Mouse (Mus musculus): Measurements from ENCODE around the gene Gabrb2. TPM values are rescaled to one million over a fixed set of nuclear protein-coding genes. Genes with fewer than 3 reads are reported as not detected.

Gabrb2 gene
- total RNA-seq (2021) = under 1 TPM; 0.43 to 0.57 TPM
- long read RNA-seq, experiment 1 = 0 reads
- long read RNA-seq, experiment 2 = 0 reads

DNA sequence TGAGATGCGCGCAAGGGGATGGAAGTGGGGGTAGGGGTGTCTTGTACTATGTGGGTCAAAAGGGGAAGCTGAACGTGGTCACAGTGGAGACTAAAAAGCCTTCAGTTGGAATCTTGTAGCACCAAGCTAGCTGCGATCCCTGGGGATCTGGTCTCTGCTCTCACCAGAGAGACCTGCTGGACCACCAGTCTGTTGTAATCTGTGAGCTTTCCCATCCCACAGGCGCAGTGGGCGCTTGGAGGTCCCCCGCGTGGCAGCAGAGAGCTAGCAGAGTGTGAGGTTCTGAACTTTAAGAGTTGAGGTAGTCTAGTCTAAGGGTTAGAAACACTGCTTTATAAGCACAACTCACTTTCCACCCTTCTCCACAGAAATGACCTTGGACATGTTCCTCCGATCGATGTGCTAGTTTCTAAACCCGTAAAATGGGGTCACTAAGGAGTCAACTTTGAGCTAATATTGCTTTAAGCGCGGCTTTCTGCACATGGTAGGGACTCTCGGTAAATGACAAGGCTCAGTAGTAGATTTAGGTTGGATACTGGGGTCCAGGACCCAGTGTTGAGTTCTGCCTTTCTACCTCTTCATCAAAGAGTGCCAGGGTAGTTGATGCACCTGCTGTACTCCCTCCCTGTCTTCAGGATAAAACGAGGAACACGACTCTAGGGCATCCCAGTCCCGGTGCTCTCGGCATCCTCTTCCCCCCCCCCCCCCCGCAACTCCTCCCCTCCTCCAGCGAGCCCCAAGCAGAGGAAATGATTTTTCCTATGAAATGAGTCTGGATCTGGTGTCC is at the start of gene Gabrb2:
Gene Gabrb2 (plus strand): TSS at position 762 of the 787 bp plus-strand sequence.
- no peak for DNase-seq (ENCODE audit: low spot score)

DNA sequence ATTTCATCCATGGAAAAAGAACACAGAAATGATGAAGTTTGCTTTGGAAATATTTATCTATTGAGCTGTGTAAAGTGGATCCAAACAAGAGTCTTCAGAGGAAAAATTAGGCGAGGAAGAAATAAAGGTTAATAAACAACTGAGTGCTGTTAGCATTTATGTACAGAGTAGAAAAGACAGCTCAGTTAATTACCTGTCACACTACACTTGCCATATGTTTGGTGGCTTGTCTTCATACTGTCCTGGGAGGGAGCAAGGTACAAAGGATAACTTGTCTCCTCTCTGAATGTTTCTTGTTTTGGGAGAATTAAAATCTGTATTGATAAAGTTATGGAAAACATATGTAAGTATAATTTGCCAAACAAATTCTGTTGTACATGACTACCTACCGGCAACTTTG is 40.6 kb upstream of the Gabrb2 start:
- DNase-seq (ENCODE audit: low spot score) = no peak

DNA sequence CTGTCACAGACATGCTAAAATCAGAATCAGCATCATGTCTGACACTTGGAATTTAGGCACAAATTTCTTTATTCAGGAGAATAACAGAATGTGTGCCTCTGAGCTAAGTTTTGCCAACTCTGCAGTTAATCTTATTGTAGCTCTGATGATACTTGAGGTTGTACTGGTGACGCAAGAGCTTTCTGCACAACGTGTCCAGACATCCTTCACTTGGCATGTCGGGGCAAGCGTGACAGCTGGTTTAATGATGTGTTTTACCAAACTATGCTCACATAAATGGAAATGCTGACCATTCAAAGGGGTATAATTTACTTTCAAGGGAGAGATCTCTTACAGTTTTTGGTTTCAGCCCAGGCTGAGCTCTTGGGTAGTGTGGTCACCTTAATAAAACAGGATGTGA is 33.1 kb upstream of the Gabrb2 start:
- DNase-seq (ENCODE audit: low spot score) = no peak

DNA sequence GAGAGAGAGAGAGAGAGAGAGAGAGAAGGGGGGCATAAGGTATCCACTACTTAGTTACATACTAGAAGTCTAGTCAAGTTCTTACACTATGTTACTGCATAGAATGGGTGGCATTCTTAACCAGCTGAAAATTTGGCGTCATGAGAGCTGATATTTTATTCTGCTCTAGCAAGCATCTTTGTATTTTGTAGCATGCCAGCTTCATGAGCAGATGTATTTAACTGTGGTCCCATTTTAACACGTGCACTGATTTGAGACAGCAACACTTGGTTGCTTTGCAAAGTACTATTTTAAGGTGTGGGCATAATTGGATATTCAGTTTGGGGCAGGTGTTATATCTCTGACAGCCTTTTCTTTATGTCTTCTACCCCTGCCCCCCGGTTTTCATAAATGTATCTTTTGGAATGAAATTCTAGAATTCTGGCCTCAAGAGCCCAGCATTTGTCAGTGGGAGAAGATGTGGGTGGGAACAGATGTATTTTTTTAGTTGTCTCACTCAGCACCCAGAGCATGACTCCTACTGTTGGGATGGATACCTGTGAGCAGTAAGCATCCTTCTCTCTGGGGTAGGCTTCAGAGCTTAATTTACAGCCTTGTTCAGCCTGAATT is 28.8 kb upstream of the Gabrb2 start:
- no peak for DNase-seq (ENCODE audit: low spot score)

DNA sequence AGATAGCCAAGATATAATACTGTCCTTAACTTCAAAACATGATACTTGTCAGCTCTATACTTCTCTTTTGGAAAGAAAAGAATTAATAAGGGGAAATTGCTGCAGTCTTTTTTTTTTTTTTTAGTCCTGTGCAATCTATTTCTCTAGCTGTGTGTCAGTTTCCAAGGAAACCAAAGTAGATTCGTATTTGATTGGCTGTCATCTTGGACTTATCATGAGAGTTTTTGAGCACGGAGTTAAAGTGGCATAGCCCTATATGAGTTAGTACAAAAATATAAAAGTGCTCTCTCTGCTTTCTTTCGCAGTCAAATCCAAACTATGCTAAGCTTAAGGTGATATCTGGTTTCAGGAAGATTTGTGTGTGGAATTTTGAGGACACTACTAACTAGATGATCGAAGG is 26.1 kb upstream of the Gabrb2 start:
- DNase-seq (ENCODE audit: low spot score) = no peak

DNA sequence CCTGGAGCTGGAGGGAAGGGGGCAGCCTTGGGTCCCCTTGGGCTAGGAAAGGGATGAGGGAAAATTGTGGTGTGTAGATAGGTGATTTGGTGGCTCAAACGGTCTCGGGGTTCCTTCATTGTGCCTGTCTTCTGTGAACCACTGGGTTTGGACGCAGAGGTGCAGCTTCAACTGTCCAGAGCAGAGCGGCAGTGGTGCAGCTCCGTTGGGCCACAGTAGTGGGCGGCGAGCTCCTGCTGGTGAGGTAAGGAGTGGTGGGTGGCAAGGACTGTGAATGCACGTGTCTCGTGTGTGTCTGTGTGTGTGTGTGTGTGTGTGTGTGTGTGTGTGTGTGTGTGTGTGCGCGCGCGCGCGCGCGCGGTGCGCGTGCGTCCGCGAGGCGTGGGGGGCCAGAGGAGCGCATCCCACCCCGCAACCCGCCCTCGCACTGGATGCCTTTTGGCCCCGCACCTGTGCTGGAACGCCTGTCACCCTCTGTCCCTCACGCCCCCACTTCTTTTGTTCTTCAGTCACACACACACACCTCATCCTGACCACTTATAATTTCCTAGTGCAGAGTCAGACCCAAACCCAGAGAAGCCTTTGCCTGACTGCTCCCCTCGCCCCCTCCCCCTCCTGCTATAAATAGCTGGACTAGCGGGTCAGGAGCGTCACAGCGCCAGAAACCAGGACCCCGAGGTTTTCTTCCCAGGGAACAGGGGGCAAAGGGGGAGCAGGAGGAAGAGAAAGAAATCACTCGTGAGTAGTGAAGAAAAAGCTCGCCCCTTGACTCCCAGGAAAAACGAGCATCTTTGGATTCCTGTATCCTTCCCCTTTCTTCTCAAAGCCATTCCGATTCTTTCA is 455 bp downstream of the Gabrb2 start:
- no peak for DNase-seq (ENCODE audit: low spot score)

DNA sequence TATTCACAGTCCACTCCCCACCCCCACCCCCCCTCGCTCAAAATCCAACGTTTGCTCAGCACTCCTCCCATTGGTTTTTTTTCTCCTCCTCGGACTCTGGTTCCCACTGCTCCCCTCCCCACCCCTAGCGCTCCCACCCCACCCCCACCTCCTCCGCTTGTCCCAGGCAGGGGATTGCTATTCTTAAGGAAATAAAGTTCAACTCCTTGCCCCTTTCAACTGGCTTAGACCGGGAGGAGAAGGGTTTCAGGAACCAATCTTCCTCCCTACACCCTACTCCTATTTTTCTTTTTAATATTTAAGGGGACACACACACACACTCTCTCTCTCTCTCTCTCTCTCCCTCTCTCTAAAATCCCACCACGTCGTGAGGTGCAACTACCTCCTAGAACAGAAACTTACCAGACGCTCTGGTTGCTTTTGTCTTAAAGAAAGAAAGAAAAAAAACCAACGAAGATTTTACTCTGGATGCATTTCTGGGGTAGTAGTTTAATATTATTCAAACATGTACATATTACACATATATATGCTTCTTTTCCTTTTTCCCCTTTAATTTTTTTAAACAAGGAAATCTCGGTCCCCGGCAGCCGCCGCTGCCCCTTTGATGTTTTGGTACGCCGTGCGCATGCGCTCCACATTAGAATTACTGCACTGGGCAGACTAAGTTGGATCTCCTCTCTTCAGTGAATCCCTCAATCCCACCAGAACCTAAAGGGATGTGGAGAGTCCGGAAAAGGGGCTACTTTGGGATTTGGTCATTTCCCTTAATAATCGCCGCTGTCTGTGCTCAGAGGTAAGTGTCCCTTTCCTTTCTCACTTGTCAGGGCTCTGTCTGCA is 1.3 kb downstream of the Gabrb2 start:
- no peak for DNase-seq (ENCODE audit: low spot score)

DNA sequence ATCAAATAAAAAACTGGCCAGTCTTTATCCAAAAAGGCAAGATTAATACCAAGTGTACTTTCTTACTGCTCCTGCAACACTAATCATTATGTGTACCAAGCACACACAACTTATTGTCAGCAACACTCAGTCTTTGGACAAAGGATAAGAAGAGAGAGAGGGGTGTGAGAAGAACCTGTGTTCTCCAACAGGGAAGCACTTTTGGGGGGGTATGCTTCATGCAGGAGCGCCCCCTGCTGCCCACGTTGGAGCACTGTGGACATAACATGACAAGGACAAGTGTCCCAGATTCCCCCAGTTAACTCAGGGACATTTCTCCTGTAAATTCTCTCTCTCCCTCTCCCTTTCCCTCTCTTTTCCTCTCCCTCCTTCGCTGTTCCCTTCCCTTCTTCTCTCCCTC is 3.7 kb downstream of the Gabrb2 start:
- DNase-seq (ENCODE audit: low spot score) = no peak

DNA sequence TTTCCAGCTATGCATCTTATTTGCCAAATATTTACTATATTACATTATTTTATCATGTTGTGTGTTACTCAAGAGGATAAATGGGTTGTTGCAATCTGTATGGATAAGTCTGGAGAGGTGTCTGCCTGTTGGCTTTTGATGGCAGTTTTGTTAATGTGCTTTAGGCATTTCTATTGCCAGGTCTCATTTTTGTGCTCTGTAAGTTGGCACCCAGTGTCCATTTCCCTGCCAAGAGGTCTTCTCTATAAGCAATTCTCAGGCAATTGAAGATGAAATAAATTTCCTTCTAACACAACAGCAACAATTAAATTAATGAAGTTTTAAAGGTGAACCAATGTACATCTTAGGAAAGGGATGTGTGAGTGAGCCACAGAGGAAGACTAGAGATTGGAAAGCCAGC is 11.9 kb downstream of the Gabrb2 start:
- DNase-seq (ENCODE audit: low spot score) = no peak

DNA sequence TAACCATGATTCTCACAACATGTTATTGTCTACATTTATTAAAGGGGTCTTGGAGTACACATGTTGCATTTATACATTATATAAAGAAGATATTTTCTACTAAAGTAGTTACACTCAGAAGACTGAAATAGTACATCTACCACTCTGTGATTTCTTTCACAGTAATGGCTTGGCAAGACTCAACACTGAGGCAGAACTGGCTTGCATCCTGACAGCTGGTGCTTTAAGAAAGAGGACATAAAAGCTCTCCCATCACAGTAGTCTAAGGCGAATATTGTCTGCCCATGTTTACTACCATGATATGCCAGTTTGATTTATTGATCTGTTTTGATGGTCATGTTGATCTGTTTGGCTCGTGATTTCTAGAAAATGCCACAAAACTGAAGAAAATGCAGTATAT is 19.4 kb downstream of the Gabrb2 start:
- DNase-seq (ENCODE audit: low spot score) = no peak

DNA sequence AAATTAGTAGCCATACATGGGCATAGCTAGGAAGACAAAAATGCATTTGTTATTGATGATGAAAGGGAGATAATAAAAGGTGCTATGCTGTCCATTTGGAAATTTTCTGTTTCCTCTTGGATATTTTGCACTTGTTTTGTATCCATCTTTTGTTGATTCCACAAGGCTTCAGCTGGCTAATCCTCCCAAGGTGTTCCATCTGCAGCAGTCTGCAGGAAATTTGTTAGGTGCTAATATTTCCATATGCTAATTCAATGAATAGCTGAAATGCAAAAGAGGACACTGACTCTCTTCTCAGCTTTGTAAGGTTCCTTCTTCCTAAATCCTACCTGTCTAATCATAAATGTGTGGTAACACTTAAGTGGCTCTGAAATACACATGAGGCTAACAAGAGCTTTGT is 24.1 kb downstream of the Gabrb2 start:
- no peak for DNase-seq (ENCODE audit: low spot score)

DNA sequence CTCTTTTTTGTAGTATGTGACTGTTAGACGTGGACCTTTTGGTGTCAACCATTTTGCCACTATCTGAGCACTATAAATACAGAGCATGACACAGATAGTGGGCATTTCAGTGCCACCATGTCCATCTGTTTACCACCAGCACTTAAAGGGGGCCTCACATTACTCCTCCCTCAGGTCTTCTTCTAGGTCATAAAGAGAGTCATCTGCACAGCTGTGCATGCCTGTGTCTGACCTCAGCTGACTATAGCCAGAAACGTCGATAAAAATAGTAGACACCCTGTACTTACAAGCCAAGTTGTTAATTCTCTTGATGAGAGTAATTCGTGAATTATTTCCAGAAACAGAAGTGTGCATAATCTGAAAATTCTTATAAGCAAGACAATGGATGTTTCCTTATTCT is 29.4 kb downstream of the Gabrb2 start:
- DNase-seq (ENCODE audit: low spot score) = no peak

DNA sequence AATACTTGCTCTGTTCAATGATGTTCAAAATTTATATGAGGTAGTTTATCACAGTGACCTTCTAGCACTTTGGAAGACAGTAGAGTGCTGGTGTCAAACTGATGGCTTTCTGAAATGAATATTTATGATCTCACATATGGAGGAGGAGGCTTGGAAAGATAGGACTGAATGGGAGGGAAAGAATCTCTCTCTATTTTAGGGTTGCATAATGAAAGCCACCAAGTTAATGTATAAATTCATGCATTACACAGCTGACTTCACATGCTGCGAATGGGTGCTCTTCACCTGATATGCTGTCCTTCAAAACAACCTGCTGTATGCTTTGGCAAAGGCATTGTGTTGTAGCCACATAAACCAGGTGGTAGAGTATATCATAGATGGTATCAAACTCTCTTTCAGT is 44.6 kb downstream of the Gabrb2 start:
- no peak for DNase-seq (ENCODE audit: low spot score)

DNA sequence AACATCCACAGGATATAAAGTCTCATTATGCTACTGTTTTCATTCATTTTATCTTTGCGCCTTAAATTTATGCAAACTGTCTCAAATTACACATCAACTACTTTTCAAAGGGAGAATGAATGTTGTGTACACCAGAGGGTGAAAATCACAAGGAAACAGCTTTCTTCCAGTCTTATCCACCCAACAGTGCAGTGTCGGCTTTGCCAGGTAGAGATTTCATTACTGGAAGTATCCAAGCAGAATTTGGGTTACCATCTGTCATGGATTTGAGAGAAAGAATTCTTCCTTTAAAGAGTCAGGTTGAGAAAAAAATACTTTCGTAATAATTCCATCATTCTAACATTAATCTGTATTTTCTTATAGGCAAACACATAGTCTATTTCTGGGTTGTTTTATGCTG is 48.8 kb downstream of the Gabrb2 start:
- no peak for DNase-seq (ENCODE audit: low spot score)

DNA sequence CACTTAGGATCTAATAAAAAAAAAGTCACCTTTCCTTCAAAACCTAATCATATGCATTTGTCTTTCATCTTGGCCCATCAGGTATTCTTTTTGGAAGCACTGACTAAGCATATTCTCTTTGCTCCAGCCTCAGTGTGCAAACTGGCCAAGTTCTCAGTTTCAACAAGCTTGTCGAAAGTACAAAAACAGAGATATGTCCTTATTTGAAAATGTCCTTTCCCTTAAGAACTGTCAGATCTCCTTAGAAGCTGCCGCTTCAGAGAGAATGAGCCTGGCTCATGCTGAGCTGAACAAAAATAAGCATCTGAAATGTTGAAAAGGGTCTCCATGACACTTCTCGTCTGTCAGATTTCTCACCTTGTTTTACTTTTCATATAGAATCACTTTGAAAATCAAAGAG is 55.0 kb downstream of the Gabrb2 start:
- DNase-seq (ENCODE audit: low spot score) = no peak

DNA sequence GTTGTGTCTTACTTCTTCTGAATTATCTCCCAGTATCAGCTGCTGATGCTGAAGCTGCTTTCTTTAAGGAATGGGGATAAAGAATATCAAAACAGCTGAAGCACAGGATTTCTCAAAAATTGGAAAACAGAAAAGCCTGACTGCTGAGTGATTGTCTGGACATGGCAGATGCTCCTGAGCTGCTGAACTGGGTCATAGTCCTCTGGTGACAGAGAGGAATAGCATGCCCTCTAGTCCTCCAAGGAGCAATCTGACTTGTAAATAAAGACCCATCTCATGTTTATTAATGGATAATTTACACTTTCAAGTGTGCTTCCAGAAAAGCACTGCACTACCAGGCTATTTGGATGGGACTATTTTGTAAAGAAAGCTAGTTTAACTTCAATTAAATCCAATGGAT is 68.1 kb downstream of the Gabrb2 start:
- no peak for DNase-seq (ENCODE audit: low spot score)

DNA sequence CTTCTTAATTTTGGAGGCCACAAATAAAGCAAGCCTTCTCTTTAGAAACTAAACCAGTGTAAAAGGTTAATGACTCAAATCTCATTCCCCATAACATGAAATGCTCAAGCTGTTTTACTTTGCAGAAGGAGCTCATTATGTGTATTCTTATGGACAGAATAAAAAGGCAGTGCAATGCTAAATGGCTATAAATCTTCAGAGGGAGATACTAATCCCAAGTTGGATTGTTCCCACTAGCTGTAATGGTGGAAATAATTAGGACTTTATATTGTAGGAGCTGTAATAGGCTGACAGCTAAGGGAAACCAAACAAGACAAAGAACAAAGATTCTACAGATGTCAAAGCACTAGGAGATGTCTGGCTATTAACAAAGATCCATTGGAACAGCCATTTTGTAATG is 81.6 kb downstream of the Gabrb2 start:
- DNase-seq (ENCODE audit: low spot score) = no peak

DNA sequence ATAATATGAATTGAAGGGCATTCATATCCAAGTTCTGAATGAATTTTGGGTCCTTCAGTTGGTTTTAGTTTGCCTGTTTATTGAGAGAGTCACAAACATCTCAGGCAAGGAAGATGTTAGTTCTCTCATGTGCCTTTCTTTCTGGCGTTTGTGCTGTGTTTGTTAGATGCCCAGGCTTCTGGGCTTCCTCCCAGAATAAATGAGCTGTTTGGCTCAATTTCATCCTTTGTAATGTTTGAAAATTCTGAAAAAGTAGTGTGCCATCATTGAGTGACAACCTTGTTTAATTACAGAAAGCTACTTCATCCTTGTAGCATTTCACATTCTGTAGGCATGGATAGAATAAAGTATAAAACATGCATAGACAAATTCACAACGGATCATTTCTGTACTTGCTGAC is 85.9 kb downstream of the Gabrb2 start:
- DNase-seq (ENCODE audit: low spot score) = no peak

DNA sequence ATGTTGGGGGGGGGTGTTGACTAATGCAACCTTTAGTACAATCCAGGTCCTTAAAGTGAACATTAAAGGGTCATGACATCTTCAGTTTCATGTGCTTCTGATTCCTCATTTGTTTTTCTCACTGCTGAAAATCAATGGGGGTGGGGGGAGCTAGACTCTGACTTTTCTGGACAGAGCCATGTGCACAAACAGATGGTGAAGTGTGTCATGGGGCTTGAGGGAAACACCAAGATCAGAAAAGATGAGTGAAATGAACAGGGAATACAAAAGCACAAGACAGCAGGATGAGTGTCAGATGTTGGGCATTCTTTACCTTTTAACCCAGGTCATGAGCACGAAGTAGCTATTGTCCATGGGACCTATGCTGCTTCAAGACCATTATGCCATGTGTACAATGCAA is 86.4 kb downstream of the Gabrb2 start:
- DNase-seq (ENCODE audit: low spot score) = no peak

DNA sequence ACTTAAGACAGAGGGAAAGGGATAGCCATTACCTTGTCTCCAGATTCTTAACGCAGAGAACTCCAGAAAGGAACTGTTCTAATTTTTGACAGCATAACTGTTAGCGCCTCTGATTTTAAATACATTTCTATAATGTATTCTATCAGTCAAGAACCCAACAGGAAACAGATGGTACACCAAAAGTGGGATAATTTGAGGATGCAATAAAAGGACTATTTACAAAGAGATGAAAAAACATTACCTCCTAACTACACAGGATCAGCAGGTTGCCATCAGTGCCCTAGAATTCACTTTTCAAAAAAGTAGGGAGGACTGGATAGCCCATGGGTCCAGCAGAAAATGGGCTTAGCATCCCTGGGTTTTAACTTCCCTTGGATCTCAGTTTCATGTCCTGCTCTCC is 102.4 kb downstream of the Gabrb2 start:
- no peak for DNase-seq (ENCODE audit: low spot score)

DNA sequence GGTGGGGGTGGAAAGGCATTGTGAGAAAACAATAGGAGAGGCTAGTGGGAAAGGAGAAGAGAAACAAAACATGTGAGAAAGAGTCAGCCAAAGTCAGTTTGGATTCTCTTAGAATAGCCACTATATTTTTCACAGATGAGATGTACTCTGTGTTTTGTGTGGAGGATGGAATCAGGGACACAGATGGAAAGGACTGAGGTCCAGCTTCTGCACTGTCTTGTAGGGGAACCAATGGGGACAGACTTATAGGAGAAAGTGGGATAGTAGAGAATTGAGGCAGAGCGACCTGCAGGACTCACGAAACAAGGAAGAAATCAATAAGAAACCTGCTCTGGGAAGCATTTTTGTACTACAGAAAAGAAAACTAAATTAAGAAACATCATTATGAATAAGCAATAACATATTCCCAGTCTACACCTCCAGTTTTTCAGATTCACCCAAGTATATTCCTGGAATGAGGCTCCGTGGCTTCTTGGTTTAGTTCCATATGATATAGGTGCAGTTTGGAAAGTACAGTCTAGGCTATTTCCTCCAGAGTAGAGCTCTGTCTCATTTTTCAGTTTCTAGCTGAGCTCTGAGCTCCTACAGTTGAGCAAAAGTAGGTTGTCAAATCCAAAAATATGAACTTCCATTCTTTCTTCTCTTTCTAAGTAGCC is 108.8 kb downstream of the Gabrb2 start:
- DNase-seq (ENCODE audit: low spot score) = no peak

Measured in gastrocnemius, adult 18-20 months (tissue).